Mouse (Mus musculus): ENCODE measurements at regions not wholly inside any gene's neighbourhood (a gene's known extent, or its start where the extent isn't known, plus 50 kb on each side); places are given as distances from the start of the nearest gene placed in this dataset.

DNA sequence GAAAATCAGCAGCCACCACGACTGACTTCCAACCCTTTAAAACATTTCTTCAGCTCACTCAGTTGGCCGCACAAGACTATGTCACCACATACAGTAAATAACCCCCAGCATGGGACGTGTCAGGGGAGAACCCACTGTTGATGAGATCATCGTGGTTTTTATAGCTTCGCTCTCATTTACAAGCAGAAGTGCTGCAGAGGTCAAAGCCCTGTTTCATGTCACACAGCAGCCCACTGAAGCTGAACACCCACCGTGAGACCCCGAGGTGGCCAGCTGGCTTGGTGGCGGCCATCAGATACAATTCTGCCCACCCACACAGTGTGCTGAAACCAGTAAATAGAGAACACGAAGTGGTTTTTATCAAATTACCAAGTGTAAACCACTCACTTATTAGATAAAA lies 503.7 kb downstream of the Fat4 start:
- H3K27ac ChIP-seq (replicated peaks) = no peak overlapping the region
- H3K36me3 ChIP-seq (ENCODE audit: control insufficient read depth, insufficient read depth, low read length) = no peaks in the 10 kb centered on the region
- H3K4me3 ChIP-seq (ENCODE audit: low read depth, low read length) = no peak overlapping the region
- DNase-seq (ENCODE audit: low spot score) (no peak), ATAC-seq (ENCODE audit: low FRiP score, low TSS enrichment) (no peak)
- no peaks in the 10 kb centered on the region for H3K4me1 ChIP-seq (replicated peaks; ENCODE audit: control insufficient read depth, insufficient read depth)
- H3K9ac ChIP-seq (ENCODE audit: low read length) = no peak overlapping the region
- TF ChIP-seq EP300 (optimal IDR thresholded peaks at IDR 0.05) (no peak), CTCF (IDR thresholded peaks at IDR 0.05; ENCODE audit: low read depth) (no peak)
- no peaks in the 10 kb centered on the region for H3K9me3 ChIP-seq (ENCODE audit: control insufficient read depth, low read length)
- WGBS = 47% methylated on average over 9 of the region's 9 CpGs
- H3K27me3 ChIP-seq (ENCODE audit: control insufficient read depth, insufficient read depth, low read length) = no peaks in the 10 kb centered on the region; the same call in 1 of the 2 replicates
- no peak overlapping the region for H3K4me2 ChIP-seq (replicated peaks; ENCODE audit: low read depth)

DNA sequence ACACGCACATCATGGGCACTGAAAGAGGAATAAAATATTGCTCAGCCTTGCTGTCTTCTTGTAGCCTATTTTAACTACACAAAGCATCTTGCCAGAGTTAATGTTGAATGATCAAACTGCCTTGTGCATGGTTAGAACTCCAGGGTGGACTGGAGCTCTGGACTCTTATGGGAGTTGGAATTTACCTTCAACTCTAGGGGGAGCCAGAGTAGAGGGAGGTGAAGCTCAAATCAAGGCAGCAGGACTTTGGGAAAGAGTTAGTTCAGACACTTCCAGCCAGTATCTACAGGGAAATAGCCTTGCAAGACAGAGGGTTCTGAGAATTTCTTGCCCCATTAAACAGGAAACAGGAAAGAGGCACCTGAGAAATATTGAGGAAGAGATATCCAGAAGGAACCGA lies 505.3 kb downstream of the Fat4 start:
- WGBS = 49% methylated on average over 2 of the region's 2 CpGs
- H3K4me1 ChIP-seq (replicated peaks; ENCODE audit: control insufficient read depth, insufficient read depth) = no peaks in the 10 kb centered on the region
- no peaks in the 10 kb centered on the region; the same call in 1 of the 2 replicates for H3K27me3 ChIP-seq (ENCODE audit: control insufficient read depth, insufficient read depth, low read length)
- ATAC-seq (ENCODE audit: low FRiP score, low TSS enrichment) = no peak
- no peak overlapping the region for H3K4me3 ChIP-seq (ENCODE audit: low read depth, low read length)
- H3K9me3 ChIP-seq (ENCODE audit: control insufficient read depth, low read length) = no peaks in the 10 kb centered on the region
- no peaks in the 10 kb centered on the region for H3K36me3 ChIP-seq (ENCODE audit: control insufficient read depth, insufficient read depth, low read length)
- H3K9ac ChIP-seq (ENCODE audit: low read length) = no peak overlapping the region
- no peak for DNase-seq (ENCODE audit: low spot score)
- no peak for TF ChIP-seq EP300 (optimal IDR thresholded peaks at IDR 0.05)
- TF ChIP-seq CTCF (IDR thresholded peaks at IDR 0.05; ENCODE audit: low read depth) = peak; percentile 62
- no peak overlapping the region for H3K27ac ChIP-seq (replicated peaks)
- no peak overlapping the region for H3K4me2 ChIP-seq (replicated peaks; ENCODE audit: low read depth)

DNA sequence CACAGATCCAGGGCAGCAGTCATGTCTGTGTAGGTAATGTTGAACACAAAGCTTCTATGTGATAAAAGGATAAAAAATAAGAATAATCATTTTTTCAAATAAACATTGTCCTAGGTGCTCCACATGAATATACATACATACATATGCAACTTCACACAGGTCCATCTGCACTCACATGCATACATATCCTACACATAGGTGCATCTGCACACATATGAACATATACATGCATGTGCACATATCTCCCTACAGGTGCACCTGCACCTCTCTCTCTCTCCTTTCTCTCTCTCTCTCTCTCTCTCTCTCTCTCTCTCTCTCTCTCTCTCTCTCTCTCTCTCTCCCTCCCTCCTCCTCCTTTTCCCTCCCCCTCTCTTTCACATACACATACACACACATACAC lies 509.9 kb downstream of the Fat4 start:
- Histone ChIP-seq H3K4me2 (replicated peaks; ENCODE audit: low read depth) (no peak overlapping the region), H3K4me3 (ENCODE audit: low read depth, low read length) (no peak overlapping the region), H3K9ac (ENCODE audit: low read length) (no peak overlapping the region), H3K36me3 (ENCODE audit: control insufficient read depth, insufficient read depth, low read length) (no peaks in the 10 kb centered on the region), H3K9me3 (ENCODE audit: control insufficient read depth, low read length) (no peaks in the 10 kb centered on the region), H3K27ac (replicated peaks) (no peak overlapping the region), H3K27me3 (ENCODE audit: control insufficient read depth, insufficient read depth, low read length) (no peaks in the 10 kb centered on the region), H3K4me1 (replicated peaks; ENCODE audit: control insufficient read depth, insufficient read depth) (no peaks in the 10 kb centered on the region)
- TF ChIP-seq CTCF (IDR thresholded peaks at IDR 0.05; ENCODE audit: low read depth) = no peak
- TF ChIP-seq EP300 (optimal IDR thresholded peaks at IDR 0.05) = no peak
- DNase-seq (ENCODE audit: low spot score) = no peak
- ATAC-seq (ENCODE audit: low FRiP score, low TSS enrichment) = no peak

DNA sequence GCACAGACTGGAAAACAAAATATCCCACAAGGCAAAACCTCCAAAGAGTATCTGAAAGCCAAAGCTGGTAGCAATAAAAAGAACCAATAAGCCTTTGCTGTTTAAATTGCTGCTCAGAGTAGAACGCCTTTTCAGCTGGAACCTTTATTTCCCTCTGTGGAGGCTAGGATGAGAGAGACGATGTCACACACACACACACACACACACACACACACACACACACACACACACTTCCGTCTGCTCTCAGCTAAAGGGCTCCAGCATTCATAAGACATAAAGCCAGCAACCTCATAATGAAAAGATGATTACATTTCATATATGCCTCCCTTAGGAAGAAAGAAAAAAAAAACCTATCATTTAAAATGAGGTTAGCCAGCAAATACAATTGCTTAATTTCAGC lies 510.5 kb downstream of the Fat4 start:
- Histone ChIP-seq H3K4me2 (replicated peaks; ENCODE audit: low read depth) (no peak overlapping the region), H3K9me3 (ENCODE audit: control insufficient read depth, low read length) (no peaks in the 10 kb centered on the region), H3K36me3 (ENCODE audit: control insufficient read depth, insufficient read depth, low read length) (no peaks in the 10 kb centered on the region), H3K4me3 (ENCODE audit: low read depth, low read length) (no peak overlapping the region), H3K27me3 (ENCODE audit: control insufficient read depth, insufficient read depth, low read length) (no peaks in the 10 kb centered on the region), H3K9ac (ENCODE audit: low read length) (no peak overlapping the region), H3K4me1 (replicated peaks; ENCODE audit: control insufficient read depth, insufficient read depth) (no peaks in the 10 kb centered on the region), H3K27ac (replicated peaks) (no peak overlapping the region)
- ATAC-seq (ENCODE audit: low FRiP score, low TSS enrichment) (no peak), DNase-seq (ENCODE audit: low spot score) (no peak)
- no peak for TF ChIP-seq CTCF (IDR thresholded peaks at IDR 0.05; ENCODE audit: low read depth)
- TF ChIP-seq EP300 (optimal IDR thresholded peaks at IDR 0.05) = no peak
- WGBS = 70% methylated on average over 3 of the region's 3 CpGs

DNA sequence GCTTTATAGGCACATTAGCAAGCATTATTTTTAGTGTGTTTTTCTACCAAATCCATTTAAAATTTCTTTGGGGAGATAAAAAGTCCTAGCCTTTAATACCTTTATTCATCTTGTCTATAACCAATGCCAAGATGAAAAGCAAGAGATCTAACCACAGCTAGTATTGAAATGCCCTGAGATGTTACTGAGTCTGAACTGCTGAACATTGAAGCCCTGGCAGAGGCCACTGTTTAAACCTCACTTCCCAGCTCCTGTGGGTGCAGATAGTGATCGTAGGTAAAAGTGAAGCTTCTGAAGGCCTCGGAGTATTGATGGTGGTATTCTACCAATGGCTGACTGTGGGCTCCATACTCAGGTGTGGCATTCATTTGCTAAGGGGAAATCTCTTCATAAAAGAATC lies 510.9 kb downstream of the Fat4 start:
- Histone ChIP-seq H3K4me2 (replicated peaks; ENCODE audit: low read depth) (no peak overlapping the region), H3K36me3 (ENCODE audit: control insufficient read depth, insufficient read depth, low read length) (no peaks in the 10 kb centered on the region), H3K9ac (ENCODE audit: low read length) (no peak overlapping the region), H3K4me1 (replicated peaks; ENCODE audit: control insufficient read depth, insufficient read depth) (no peaks in the 10 kb centered on the region), H3K27me3 (ENCODE audit: control insufficient read depth, insufficient read depth, low read length) (no peaks in the 10 kb centered on the region), H3K4me3 (ENCODE audit: low read depth, low read length) (no peak overlapping the region), H3K9me3 (ENCODE audit: control insufficient read depth, low read length) (no peaks in the 10 kb centered on the region), H3K27ac (replicated peaks) (no peak overlapping the region)
- no peak for TF ChIP-seq EP300 (optimal IDR thresholded peaks at IDR 0.05)
- no peak for TF ChIP-seq CTCF (IDR thresholded peaks at IDR 0.05; ENCODE audit: low read depth)
- 95% methylated on average over 2 of the region's 2 CpGs for WGBS
- ATAC-seq (ENCODE audit: low FRiP score, low TSS enrichment) (no peak), DNase-seq (ENCODE audit: low spot score) (no peak)

DNA sequence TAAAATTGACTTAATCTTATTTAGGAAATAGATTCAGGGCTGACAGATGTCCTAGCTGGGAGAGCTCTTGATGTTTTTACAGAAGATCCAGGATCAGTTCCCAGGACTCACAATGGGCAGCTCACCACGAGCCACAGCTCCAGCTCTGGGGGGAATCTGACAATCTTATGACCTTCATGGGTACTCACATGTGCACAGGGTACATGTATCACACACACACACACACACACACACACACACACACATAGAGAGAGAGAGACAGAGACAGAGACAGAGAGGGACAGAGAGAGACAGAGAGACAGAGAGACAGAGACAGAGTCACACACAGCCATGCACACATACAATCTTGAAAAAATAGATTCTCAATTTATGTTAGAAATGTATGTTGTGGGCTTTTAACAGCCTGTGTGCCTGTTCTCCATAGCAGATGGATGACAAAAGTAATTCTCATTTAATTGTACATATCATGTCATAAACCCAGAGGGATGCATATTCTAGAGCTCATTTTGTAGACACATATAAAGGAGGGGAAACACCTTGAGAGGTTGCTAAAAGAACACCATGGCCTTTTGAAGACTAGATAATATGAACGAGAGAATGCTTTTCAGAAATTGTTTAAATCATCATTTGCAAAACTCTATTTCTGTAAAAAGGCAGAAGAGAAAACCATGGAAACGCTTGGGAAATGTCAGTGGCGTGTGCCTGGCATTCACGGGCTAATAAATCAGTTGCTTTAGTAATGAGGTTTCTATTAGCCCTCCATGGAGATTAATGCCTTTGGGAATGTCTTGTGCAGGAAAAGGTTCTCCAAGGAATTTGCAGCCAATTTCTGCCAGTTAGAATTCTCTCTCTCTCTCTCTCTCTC lies 538.3 kb downstream of the Fat4 start:
- Histone ChIP-seq H3K9ac (ENCODE audit: low read length) (no peak overlapping the region), H3K4me1 (replicated peaks; ENCODE audit: control insufficient read depth, insufficient read depth) (no peaks in the 10 kb centered on the region), H3K27ac (replicated peaks) (no peak overlapping the region), H3K27me3 (ENCODE audit: control insufficient read depth, insufficient read depth, low read length) (no peaks in the 10 kb centered on the region), H3K4me2 (replicated peaks; ENCODE audit: low read depth) (no peak overlapping the region), H3K36me3 (ENCODE audit: control insufficient read depth, insufficient read depth, low read length) (no peaks in the 10 kb centered on the region), H3K4me3 (ENCODE audit: low read depth, low read length) (no peak overlapping the region), H3K9me3 (ENCODE audit: control insufficient read depth, low read length) (no peaks in the 10 kb centered on the region)
- WGBS = 68% methylated on average over 5 of the region's 5 CpGs
- TF ChIP-seq CTCF (IDR thresholded peaks at IDR 0.05; ENCODE audit: low read depth) (no peak), EP300 (optimal IDR thresholded peaks at IDR 0.05) (no peak)
- DNase-seq (ENCODE audit: low spot score) = no peak
- ATAC-seq (ENCODE audit: low FRiP score, low TSS enrichment) = no peak

Data from stomach, postnatal 0 days (tissue).